Mouse (Mus musculus) testis, postnatal 10 days (tissue): ENCODE results near the gene Parp3.

Source experiments
- DNase-seq: peaks from one replicate; pipeline ENCODE4 v3.0.0; 2021; ENCODE audit warnings: low spot score

The Parp3 gene

GRCm38 (mm10) chr9:106421865-106422160, 54.9 kb downstream of the Parp3 start:
- peak; percentile 86 for DNase-seq

GRCm38 (mm10) chr9:106421033-106421864, 55.5 kb downstream of the Parp3 start:
- DNase-seq: no peak

GRCm38 (mm10) chr9:106420608-106421007, 56.1 kb downstream of the Parp3 start:
- DNase-seq: no peak
